ENCODE assay signal across 10 mouse cellular contexts in the genomic region with DNA sequence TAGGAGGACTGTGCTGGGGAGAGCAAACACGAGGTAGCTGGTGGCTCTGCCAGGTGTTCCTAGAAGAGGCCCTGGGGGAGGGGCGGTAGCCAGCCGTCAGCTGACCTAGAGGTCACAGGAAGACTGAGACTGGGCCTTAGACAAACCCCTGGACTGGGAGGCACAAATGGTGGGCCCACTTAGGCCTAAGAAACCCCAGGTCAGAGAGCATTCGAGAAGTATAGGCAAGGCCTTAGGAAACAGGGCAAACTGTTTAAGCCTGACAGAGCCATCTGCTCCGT. TPM values are rescaled to one million over a fixed set of nuclear protein-coding genes. Genes with fewer than 3 reads are reported as not detected.
DNase-seq lines count a peak whose midpoint lies in the region; ATAC-seq lines count a peak whose summit lies in the region.
"Had no signal": no experiment of that assay in that cellular context is flagged by ENCODE, and none has a peak within 500 bp of the region (broad histone marks: within the 10 kb centered on the region; RNA-seq: fewer than 3 reads in every experiment).

No protein-coding gene starts in this region.

- H3K36me3 ChIP-seq in embryonic facial prominence, embryonic 13.5 days = peaks cover 6% of the 10 kb centered on the region
- H3K36me3 ChIP-seq in neural tube, embryonic 15.5 days = peaks cover 9% of the 10 kb centered on the region
- H3K36me3 ChIP-seq in hindbrain, embryonic 14.5 days (replicated peaks; ENCODE audit: control insufficient read depth, insufficient read depth) = peaks cover 6% of the 10 kb centered on the region

- 29% methylated on average over 5 of the region's 5 CpGs for WGBS in embryonic facial prominence, embryonic 13.5 days
- WGBS in neural tube, embryonic 15.5 days = 52% methylated on average over 5 of the region's 5 CpGs
- 44% methylated on average over 5 of the region's 5 CpGs for WGBS in hindbrain, embryonic 14.5 days

- no peak overlapping the region; the same call in 1 of the 2 replicates for H3K4me2 ChIP-seq in embryonic facial prominence, embryonic 13.5 days
- no peak overlapping the region for H3K4me2 ChIP-seq in neural tube, embryonic 15.5 days
- no peak overlapping the region for H3K4me2 ChIP-seq in hindbrain, embryonic 14.5 days (replicated peaks)
- H3K4me2 ChIP-seq: heart, embryonic 13.5 days; neural tube, embryonic 12.5 days had no signal

- H3K27ac ChIP-seq in embryonic facial prominence, embryonic 13.5 days = no peak overlapping the region
- H3K27ac ChIP-seq in neural tube, embryonic 15.5 days (replicated peaks) = no peak overlapping the region
- no peak overlapping the region for H3K27ac ChIP-seq in hindbrain, embryonic 14.5 days
- H3K27ac ChIP-seq: heart, embryonic 13.5 days; neural tube, embryonic 12.5 days had no signal

- no peak overlapping the region for H3K4me3 ChIP-seq in embryonic facial prominence, embryonic 13.5 days
- H3K4me3 ChIP-seq in neural tube, embryonic 15.5 days (replicated peaks) = no peak overlapping the region
- H3K4me3 ChIP-seq in hindbrain, embryonic 14.5 days (replicated peaks; ENCODE audit: low read length) = no peak overlapping the region
- H3K4me3 ChIP-seq: heart, embryonic 13.5 days; neural tube, embryonic 12.5 days had no signal

- H3K9me3 ChIP-seq in embryonic facial prominence, embryonic 13.5 days = no peaks in the 10 kb centered on the region
- no peaks in the 10 kb centered on the region for H3K9me3 ChIP-seq in neural tube, embryonic 15.5 days (replicated peaks)
- H3K9me3 ChIP-seq in hindbrain, embryonic 14.5 days (ENCODE audit: control insufficient read depth, low read length) = no peaks in the 10 kb centered on the region
- H3K9me3 ChIP-seq: heart, embryonic 13.5 days; neural tube, embryonic 12.5 days had no signal

- no peaks in the 10 kb centered on the region for H3K27me3 ChIP-seq in embryonic facial prominence, embryonic 13.5 days
- H3K27me3 ChIP-seq in neural tube, embryonic 15.5 days (replicated peaks) = no peaks in the 10 kb centered on the region
- no peaks in the 10 kb centered on the region for H3K27me3 ChIP-seq in hindbrain, embryonic 14.5 days (ENCODE audit: control insufficient read depth, insufficient read depth, low read length)
- H3K27me3 ChIP-seq: heart, embryonic 13.5 days; neural tube, embryonic 12.5 days had no signal

- no peak; the same call in 1 of the 2 replicates for ATAC-seq in embryonic facial prominence, embryonic 13.5 days (ENCODE audit: insufficient number of reproducible peaks, insufficient read depth, low FRiP score, low TSS enrichment, low read depth)
- no peak for ATAC-seq in neural tube, embryonic 15.5 days (ENCODE audit: low FRiP score)
- no peak for ATAC-seq in frontal cortex, adult (ENCODE audit: low TSS enrichment)
- no peak for ATAC-seq in hindbrain, embryonic 14.5 days (ENCODE audit: low FRiP score)

- peak; percentile 45 for DNase-seq in ES-CJ7 (ENCODE audit: low read depth, low spot score)
- DNase-seq in kidney, adult 8-10 months = peak; percentile 93
- peak; percentile 64 to 72 for DNase-seq in lung, adult 18-20 months
- DNase-seq in testis, postnatal 14 days (ENCODE audit: low spot score) = no peak
- no peak for DNase-seq in hindbrain, embryonic 14.5 days (ENCODE audit: low spot score)

- peak overlapping the region; percentile 53 for H3K9ac ChIP-seq in embryonic facial prominence, embryonic 13.5 days
- no peak overlapping the region for H3K9ac ChIP-seq in neural tube, embryonic 15.5 days (replicated peaks)
- no peak overlapping the region for H3K9ac ChIP-seq in hindbrain, embryonic 14.5 days
- H3K9ac ChIP-seq: heart, embryonic 13.5 days; neural tube, embryonic 12.5 days had no signal

- H3K4me1 ChIP-seq in embryonic facial prominence, embryonic 13.5 days = no peaks in the 10 kb centered on the region
- no peaks in the 10 kb centered on the region for H3K4me1 ChIP-seq in neural tube, embryonic 15.5 days
- H3K4me1 ChIP-seq in hindbrain, embryonic 14.5 days (replicated peaks; ENCODE audit: control insufficient read depth, insufficient read depth, low read length) = no peaks in the 10 kb centered on the region
- H3K4me1 ChIP-seq: neural tube, embryonic 12.5 days had no signal

RNA-seq across cellular contexts. Expression of a gene that starts 8.1 kb away (rescaled TPM):
- 46.3 and 51.5 TPM in 2 replicates for polyA plus RNA-seq in embryonic facial prominence, embryonic 13.5 days (2015; fragmentation: Nextera tagmentation; extraction: Ambion mirVana)
- polyA plus RNA-seq in neural tube, embryonic 15.5 days (2015; fragmentation: Nextera tagmentation; extraction: Ambion mirVana) = 63.2 and 68.9 TPM in 2 replicates
- 67.4 and 72.8 TPM in 2 replicates for polyA plus RNA-seq in hindbrain, embryonic 14.5 days (2014; fragmentation: Nextera tagmentation; extraction: Ambion mirVana)

RNA-seq across cellular contexts. Expression of a gene that starts 8.4 kb away (rescaled TPM):
- polyA plus RNA-seq in embryonic facial prominence, embryonic 13.5 days (2015; fragmentation: Nextera tagmentation; extraction: Ambion mirVana) = 39.3 and 43.2 TPM in 2 replicates
- 77.6 and 84.2 TPM in 2 replicates for polyA plus RNA-seq in neural tube, embryonic 15.5 days (2015; fragmentation: Nextera tagmentation; extraction: Ambion mirVana)
- polyA plus RNA-seq in hindbrain, embryonic 14.5 days (2014; fragmentation: Nextera tagmentation; extraction: Ambion mirVana) = 75.0 and 82.0 TPM in 2 replicates

RNA-seq across cellular contexts. Expression of a gene that starts 12.3 kb away (rescaled TPM):
- 0.37 and 0.42 TPM in 2 replicates for polyA plus RNA-seq in embryonic facial prominence, embryonic 13.5 days (2015; fragmentation: Nextera tagmentation; extraction: Ambion mirVana)
- polyA plus RNA-seq in neural tube, embryonic 15.5 days (2015; fragmentation: Nextera tagmentation; extraction: Ambion mirVana) = 0.06 and 0.78 TPM in 2 replicates
- 0.09 TPM in 1 of 2 replicates, not detected in the other for polyA plus RNA-seq in hindbrain, embryonic 14.5 days (2014; fragmentation: Nextera tagmentation; extraction: Ambion mirVana)

RNA-seq across cellular contexts. Expression of a gene that starts 16.8 kb away (rescaled TPM):
- 31.9 and 34.4 TPM in 2 replicates for polyA plus RNA-seq in embryonic facial prominence, embryonic 13.5 days (2015; fragmentation: Nextera tagmentation; extraction: Ambion mirVana)
- polyA plus RNA-seq in neural tube, embryonic 15.5 days (2015; fragmentation: Nextera tagmentation; extraction: Ambion mirVana) = 27.9 and 31.3 TPM in 2 replicates
- polyA plus RNA-seq in hindbrain, embryonic 14.5 days (2014; fragmentation: Nextera tagmentation; extraction: Ambion mirVana) = 22.7 and 23.7 TPM in 2 replicates

RNA-seq across cellular contexts. Expression of a gene that starts 16.9 kb away (rescaled TPM):
- polyA plus RNA-seq in embryonic facial prominence, embryonic 13.5 days (2015; fragmentation: Nextera tagmentation; extraction: Ambion mirVana) = 86.1 and 93.0 TPM in 2 replicates
- 89.0 and 89.5 TPM in 2 replicates for polyA plus RNA-seq in neural tube, embryonic 15.5 days (2015; fragmentation: Nextera tagmentation; extraction: Ambion mirVana)
- 72.9 and 82.6 TPM in 2 replicates for polyA plus RNA-seq in hindbrain, embryonic 14.5 days (2014; fragmentation: Nextera tagmentation; extraction: Ambion mirVana)

Comparison
In these comparisons a context has a peak if more than half of its experiments do, and no peak if none do; other contexts are left out.
1. DNase-seq: peak in ES-CJ7 (single experiment), kidney, adult 8-10 months (2 of 2) and lung, adult 18-20 months (2 of 2); none in testis, postnatal 14 days (single experiment) and hindbrain, embryonic 14.5 days (single experiment).